Comparison of ENCODE assay signal across 14 mouse cellular contexts in genomic region chr7:74065449-74066099, GRCm38 (mm10). TPM values are rescaled to one million over a fixed set of nuclear protein-coding genes. Genes with fewer than 3 reads are reported as not detected.
A peak's percentile ranks its signal among the peaks of the same experiment; 100 is the strongest.
DNase-seq lines count a peak whose midpoint lies in the region; ATAC-seq and TF ChIP-seq lines count a peak whose summit lies in the region.
"Had no signal": no experiment of that assay in that cellular context is flagged by ENCODE, and none has a peak within 500 bp of the region (broad histone marks: within the 10 kb centered on the region; RNA-seq: fewer than 3 reads in every experiment).

No protein-coding gene starts in this region.

- in situ Hi-C loops in Patski (cut with MboI; ENCODE audit: low pct_unique_long_range_greater_than_20kb) = no loop called here

- 61% methylated on average over 4 of the region's 4 CpGs for WGBS in limb, embryonic 10.5 days
- WGBS in thymus, adult 2 months = 80% methylated on average over 4 of the region's 4 CpGs

- TF ChIP-seq CTCF in Patski (IDR thresholded peaks at IDR 0.05) = no peak
- no peak for TF ChIP-seq CTCF in thymus, adult 2 months (IDR thresholded peaks at IDR 0.05; ENCODE audit: borderline replicate concordance, control insufficient read depth, extremely low read depth, insufficient read depth, low read length, poor library complexity)

- CTCF ChIA-PET in Patski (lab: Charles Lee) = interaction anchor here (0.9 to 2.0 kb wide), 6 partner anchors 22 to 107 kb away, joined by 3 to 5 read pairs (median 4); no protein-coding TSS in a partner anchor

- no peaks in the 10 kb centered on the region for H3K27me3 ChIP-seq in Patski
- H3K27me3 ChIP-seq in limb, embryonic 10.5 days (ENCODE audit: low read depth, poor library complexity, severe bottlenecking) = no peaks in the 10 kb centered on the region
- H3K27me3 ChIP-seq in thymus, adult 2 months (ENCODE audit: control insufficient read depth, insufficient read depth, low read length) = no peaks in the 10 kb centered on the region
- H3K27me3 ChIP-seq: hindbrain, embryonic 15.5 days had no signal

- peak; percentile 63 for DNase-seq in 3T3-L1 (ENCODE audit: low read depth, low spot score)
- peak; percentile 92 for DNase-seq in Patski (ENCODE audit: low read depth, low spot score)
- peak; percentile 4 for DNase-seq in heart, postnatal 25 days (ENCODE audit: low spot score)
- DNase-seq in limb, embryonic 10.5 days (ENCODE audit: low spot score) = peak; percentile 35
- DNase-seq in B cell, adult 2 months = no peak
- no peak for DNase-seq in adrenal gland, adult 2 months
- DNase-seq in thymus, adult 2 months = no peak
- DNase-seq in thymus, postnatal 0 days (ENCODE audit: low spot score) = no peak
- DNase-seq: adrenal gland, postnatal 25 days; cerebellum, adult 2 months had no signal

- peaks cover 24% of the 10 kb centered on the region for H3K4me1 ChIP-seq in limb, embryonic 10.5 days
- H3K4me1 ChIP-seq in thymus, adult 2 months (replicated peaks; ENCODE audit: control insufficient read depth, insufficient read depth, low read length) = no peaks in the 10 kb centered on the region

- H3K4me3 ChIP-seq in limb, embryonic 10.5 days = no peak overlapping the region
- no peak overlapping the region for H3K4me3 ChIP-seq in thymus, adult 2 months (ENCODE audit: control insufficient read depth, insufficient read depth, low read length)
- H3K4me3 ChIP-seq: hindbrain, embryonic 15.5 days; midbrain, embryonic 10.5 days had no signal

- POLR2A ChIA-PET in Patski (lab: Charles Lee) = interaction anchor here (0.8 kb wide), 1 partner anchor 107 kb away, joined by 5 read pairs; no protein-coding TSS in a partner anchor

- no peaks in the 10 kb centered on the region for H3K36me3 ChIP-seq in limb, embryonic 10.5 days
- H3K36me3 ChIP-seq in thymus, adult 2 months (ENCODE audit: control insufficient read depth, insufficient read depth, low read length) = no peaks in the 10 kb centered on the region
- H3K36me3 ChIP-seq: hindbrain, embryonic 15.5 days; midbrain, embryonic 10.5 days had no signal

- intact Hi-C loops in heart, postnatal 25 days (cut with DNase I) = no loop called here

- peak; percentile 86 for ATAC-seq in Patski
- ATAC-seq: forebrain, embryonic 16.5 days had no signal

- no peak for TF ChIP-seq POLR2A in thymus, adult 2 months (IDR thresholded peaks at IDR 0.05; ENCODE audit: control insufficient read depth, extremely low read depth, insufficient read depth, low read length, poor library complexity)

- no peaks in the 10 kb centered on the region for H3K9me3 ChIP-seq in limb, embryonic 10.5 days (replicated peaks)
- H3K9me3 ChIP-seq: hindbrain, embryonic 15.5 days; midbrain, embryonic 10.5 days had no signal

- peak overlapping the region; percentile 66 for H3K27ac ChIP-seq in limb, embryonic 10.5 days
- H3K27ac ChIP-seq in thymus, adult 2 months (ENCODE audit: control insufficient read depth, insufficient read depth, low read length) = no peak overlapping the region
- H3K27ac ChIP-seq: hindbrain, embryonic 15.5 days; midbrain, embryonic 10.5 days had no signal

RNA-seq across cellular contexts. Expression of gene St8sia2, which starts 52.1 kb away (rescaled TPM):
- polyA plus RNA-seq in Patski (2021) = 5.4 TPM
- total RNA-seq in heart, postnatal 25 days (2021) = under 1 TPM; 0.36 TPM
- polyA plus RNA-seq in limb, embryonic 10.5 days (2016; fragmentation: Nextera tagmentation; extraction: Ambion mirVana) = 7.8 and 13.3 TPM in 2 replicates
- total RNA-seq in adrenal gland, adult 2 months (2021) = under 1 TPM; 0.32 to 0.55 TPM
- 2.6 and 4.5 TPM in 2 replicates for polyA plus RNA-seq in adrenal gland, adult 2 months (2012; rRNA removed)
- polyA plus RNA-seq in thymus, adult 2 months (2012; rRNA removed) = 0.47 and 0.64 TPM in 2 replicates
- polyA plus RNA-seq in thymus, postnatal 0 days (2015; fragmentation: Nextera tagmentation; extraction: Ambion mirVana) = 0.68 and 0.69 TPM in 2 replicates
- total RNA-seq: neutrophil, adult 5-6 weeks had no signal

Comparison
In these comparisons a context has a peak if more than half of its experiments do, and no peak if none do; other contexts are left out.
1. DNase-seq: peak in 3T3-L1 (single experiment), Patski (single experiment), heart, postnatal 25 days (single experiment) and limb, embryonic 10.5 days (single experiment); none in B cell, adult 2 months (0 of 2), adrenal gland, adult 2 months (single experiment), thymus, adult 2 months (single experiment) and thymus, postnatal 0 days (single experiment).